Mouse (Mus musculus) heart, adult 2 months (tissue): ENCODE results near the gene 4930595D18Rik. TPM values are rescaled to one million over a fixed set of nuclear protein-coding genes. Genes with fewer than 3 reads are reported as not detected.

Source experiments
- DNase-seq, 2 experiments: peaks; one replicate each; pipeline ENCODE4 v3.0.0; 2021
- H3K27ac ChIP-seq: fragments of 200-600 bp; 2 replicates; pipeline ENCODE4 v1.8.1; 2022
- H3K27me3 ChIP-seq: fragments of 200-500 bp; 2 replicates; pipeline ENCODE4 v1.6.1; 2012; ENCODE audit warnings: mild to moderate bottlenecking, low read length, inconsistent platforms, mixed read lengths; ENCODE audit not compliant: control insufficient read depth, insufficient read depth
- H3K36me3 ChIP-seq: fragments of 200-500 bp; 2 replicates; pipeline ENCODE4 v1.6.1; 2012; ENCODE audit warnings: low read length, inconsistent platforms; ENCODE audit not compliant: control insufficient read depth, insufficient read depth
- H3K4me1 ChIP-seq: fragments of 200-500 bp; 2 replicates; pipeline ENCODE4 v1.6.1; 2011; ENCODE audit warnings: low read length; ENCODE audit not compliant: control insufficient read depth, insufficient read depth
- H3K4me3 ChIP-seq: fragments of 200-600 bp; 2 replicates; pipeline ENCODE4 v1.8.1; 2022
- H3K79me2 ChIP-seq: fragments of 200-500 bp; replicated peaks from 2 replicates; pipeline ENCODE4 v1.6.1; 2012; ENCODE audit warnings: mild to moderate bottlenecking, inconsistent platforms, low read length, moderate library complexity, mixed read lengths; ENCODE audit not compliant: control insufficient read depth, insufficient read depth
- H3K9ac ChIP-seq: fragments of 200-500 bp; 2 replicates; pipeline ENCODE4 v1.6.1; 2012; ENCODE audit warnings: low read depth, mild to moderate bottlenecking, control low read depth, inconsistent platforms, low read length, mixed read lengths
- CTCF ChIP-seq: fragments of 200-600 bp; IDR thresholded peaks from 2 replicates; pipeline ENCODE4 v1.8.1; 2022; ENCODE audit warnings: antibody characterized with exemption, mild to moderate bottlenecking, moderate library complexity
- EP300 ChIP-seq: fragments of 200-500 bp; IDR thresholded peaks from 2 replicates; pipeline ENCODE4 v1.6.1; 2011; ENCODE audit warnings: low read depth, low read length, control low read depth; ENCODE audit not compliant: insufficient read depth
- POLR2A ChIP-seq: fragments of 200-500 bp; IDR thresholded peaks from 2 replicates; pipeline ENCODE4 v1.6.1; 2011; ENCODE audit warnings: mild to moderate bottlenecking, low read depth, low read length, control low read depth; ENCODE audit not compliant: insufficient read depth
- WGBS: fragments of 180-500 bp; shearing (Covaris S2); methylation state at CpG from one replicate; pipeline ENCODE4 v1.1.7; 2018; 5-methylcytosine and 5-hydroxymethylcytosine counted together
- intact Hi-C: fragments of 180-260 bp; cut with DNase I; formaldehyde crosslinking; loops from one replicate; pipeline ENCODE4 v1.15.1; 2025
- polyA plus RNA-seq: library from polyadenylated mRNA; depleted of rRNA; stranded (reverse); fragments of >200 nt; gene quantifications from 2 replicates; pipeline ENCODE4 v1.2.3, GENCODE M21; 2012
- total RNA-seq, 2 experiments: library from RNA; stranded (reverse); gene quantifications; 2 replicates each; pipeline ENCODE4 v1.2.3; 2021

4930595D18Rik gene
- total and polyA plus RNA-seq, 3 experiments: not detected

DNA sequence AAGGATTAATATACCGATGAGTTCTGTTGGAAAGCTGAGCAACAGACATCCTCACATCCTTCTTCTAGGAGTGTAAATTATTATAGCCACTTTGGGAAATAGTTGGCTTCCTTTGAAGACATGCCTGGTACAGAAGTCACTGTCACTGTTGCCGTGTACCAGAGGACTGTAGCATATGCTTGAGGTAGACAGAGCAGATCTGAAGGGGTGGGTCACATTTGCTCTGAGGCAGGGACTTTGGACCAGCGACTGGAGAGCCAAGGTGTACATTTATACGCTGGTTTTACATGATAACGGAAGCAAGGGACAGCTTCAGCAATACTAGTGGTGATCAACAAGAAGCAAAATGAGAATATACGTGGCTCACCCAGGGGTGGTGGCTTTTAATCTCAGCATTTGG, 34.6 kb upstream of the 4930595D18Rik start:
- Histone ChIP-seq H3K27me3 (no peaks in the 10 kb centered on the region), H3K79me2 (no peaks in the 10 kb centered on the region; the same call in 1 of the 2 replicates), H3K27ac (no peak overlapping the region), H3K36me3 (no peaks in the 10 kb centered on the region), H3K4me3 (no peak overlapping the region), H3K9ac (no peak overlapping the region), H3K4me1 (no peaks in the 10 kb centered on the region)
- 98% methylated on average over 6 of the region's 6 CpGs for WGBS
- intact Hi-C loops: no loop called here
- DNase-seq: no peak
- no peak for TF ChIP-seq EP300
- TF ChIP-seq CTCF: no peak
- no peak for TF ChIP-seq POLR2A

DNA sequence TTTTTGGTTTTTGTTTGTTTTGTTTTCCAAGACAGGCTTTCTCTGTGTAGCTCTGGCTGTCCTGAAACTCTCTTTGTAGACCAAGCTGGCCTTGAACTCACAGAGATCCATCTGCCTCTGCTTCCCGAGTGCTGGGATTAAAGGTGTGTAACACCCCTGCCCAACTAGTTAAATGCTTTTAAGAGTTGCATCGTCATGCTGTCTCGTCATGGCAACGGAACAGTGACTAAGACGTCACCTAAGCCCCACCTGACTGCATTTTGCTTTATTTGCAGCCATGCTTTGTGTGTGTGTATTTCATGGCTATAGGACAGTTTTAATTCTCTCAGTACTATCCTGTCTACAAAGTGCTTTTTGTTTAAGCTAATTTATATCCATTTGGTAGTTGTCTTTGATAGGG, 27.4 kb upstream of the 4930595D18Rik start:
- 87% methylated on average over 5 of the region's 5 CpGs for WGBS
- no peak overlapping the region for H3K4me3 ChIP-seq
- H3K27me3 ChIP-seq: no peaks in the 10 kb centered on the region
- no peak for DNase-seq
- no peak overlapping the region for H3K9ac ChIP-seq
- intact Hi-C loops: no loop called here
- TF ChIP-seq POLR2A: no peak
- no peak for TF ChIP-seq CTCF
- no peak for TF ChIP-seq EP300
- no peaks in the 10 kb centered on the region for H3K79me2 ChIP-seq
- no peaks in the 10 kb centered on the region for H3K4me1 ChIP-seq
- no peaks in the 10 kb centered on the region for H3K36me3 ChIP-seq
- H3K27ac ChIP-seq: no peak overlapping the region

DNA sequence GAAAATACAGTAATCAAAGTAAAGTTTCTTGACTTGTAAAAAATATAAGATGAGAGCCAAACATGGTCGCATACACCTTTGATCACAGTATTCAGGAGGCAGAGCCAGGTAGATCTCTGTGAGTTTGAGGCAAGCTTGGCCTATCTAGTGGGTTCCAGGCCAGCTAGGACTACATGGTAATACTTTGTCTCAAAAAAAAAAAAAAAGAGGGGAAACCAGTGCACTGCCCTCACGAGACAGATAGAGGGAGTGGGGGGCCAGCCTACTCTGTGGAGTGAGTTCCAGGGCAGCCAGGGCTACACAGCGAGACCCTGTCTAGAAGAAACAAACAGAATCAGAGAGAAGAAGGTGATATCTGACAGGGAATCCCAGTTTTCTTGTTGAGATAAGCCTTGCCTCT, 23.4 kb upstream of the 4930595D18Rik start:
- H3K79me2 ChIP-seq: no peaks in the 10 kb centered on the region
- no peaks in the 10 kb centered on the region for H3K27me3 ChIP-seq
- H3K4me1 ChIP-seq: no peaks in the 10 kb centered on the region
- intact Hi-C loops: no loop called here
- DNase-seq: no peak
- no peak for TF ChIP-seq CTCF
- no peak for TF ChIP-seq POLR2A
- no peak for TF ChIP-seq EP300
- no peaks in the 10 kb centered on the region for H3K36me3 ChIP-seq
- no peak overlapping the region for H3K9ac ChIP-seq
- 89% methylated on average over 3 of the region's 3 CpGs for WGBS
- no peak overlapping the region for H3K27ac ChIP-seq
- no peak overlapping the region for H3K4me3 ChIP-seq

DNA sequence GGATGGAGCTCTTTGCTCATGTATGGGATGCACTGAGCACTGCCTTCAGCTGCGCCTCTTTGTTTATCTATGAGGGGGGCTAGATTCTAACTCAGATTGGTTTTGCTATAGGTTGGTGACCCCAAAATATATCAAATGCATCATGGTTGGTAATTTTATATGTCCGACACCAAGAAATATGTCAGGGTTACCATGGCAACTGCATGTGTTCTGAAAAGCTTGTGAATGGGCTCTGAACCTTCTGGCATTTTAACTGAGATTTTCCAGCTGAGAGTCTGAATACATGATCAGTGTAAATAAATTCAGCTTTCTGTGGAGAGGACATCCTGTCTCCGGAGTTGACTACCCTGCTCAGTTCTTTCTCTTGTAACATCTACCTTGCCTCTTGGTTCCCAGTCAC, 19.7 kb upstream of the 4930595D18Rik start:
- Histone ChIP-seq H3K4me1 (no peaks in the 10 kb centered on the region), H3K27ac (no peak overlapping the region), H3K9ac (no peak overlapping the region), H3K4me3 (no peak overlapping the region), H3K79me2 (0 out of 2 replicates have a peak, but pooled peaks cover 1% of the 10 kb centered on the region), H3K27me3 (no peaks in the 10 kb centered on the region), H3K36me3 (no peaks in the 10 kb centered on the region)
- intact Hi-C loops: no loop called here
- no peak for TF ChIP-seq POLR2A
- TF ChIP-seq CTCF: no peak
- no peak for TF ChIP-seq EP300
- no peak for DNase-seq
- WGBS: 89% methylated on average over 3 of the region's 3 CpGs

DNA sequence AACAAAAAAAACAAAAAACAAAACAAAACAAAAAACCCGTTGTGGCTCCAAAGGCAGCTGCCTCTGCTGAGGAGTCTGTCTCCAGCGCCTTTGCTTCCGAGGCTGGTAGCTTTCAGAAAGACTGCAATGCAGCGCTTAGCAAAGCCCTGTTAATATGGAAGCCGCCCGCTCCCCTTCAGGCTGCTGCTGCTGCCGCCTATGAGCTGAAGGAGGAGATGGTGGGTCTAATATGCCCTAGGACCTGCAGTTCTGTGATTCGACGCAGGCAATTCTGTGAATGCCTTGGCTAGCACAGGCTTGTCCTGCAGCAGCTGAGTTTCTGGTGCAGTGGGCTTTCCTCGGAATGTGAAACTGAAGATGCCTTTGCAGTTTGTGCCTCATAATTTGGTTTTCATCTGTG, 18.8 kb upstream of the 4930595D18Rik start:
- intact Hi-C loops: no loop called here
- DNase-seq: no peak
- no peak overlapping the region for H3K27ac ChIP-seq
- TF ChIP-seq EP300 (no peak), POLR2A (no peak), CTCF (no peak)
- 0 out of 2 replicates have a peak, but pooled peaks cover 1% of the 10 kb centered on the region for H3K79me2 ChIP-seq
- H3K4me1 ChIP-seq: no peaks in the 10 kb centered on the region
- WGBS: 88% methylated on average over 10 of the region's 10 CpGs
- H3K27me3 ChIP-seq: no peaks in the 10 kb centered on the region
- H3K9ac ChIP-seq: no peak overlapping the region
- H3K4me3 ChIP-seq: no peak overlapping the region
- no peaks in the 10 kb centered on the region for H3K36me3 ChIP-seq

DNA sequence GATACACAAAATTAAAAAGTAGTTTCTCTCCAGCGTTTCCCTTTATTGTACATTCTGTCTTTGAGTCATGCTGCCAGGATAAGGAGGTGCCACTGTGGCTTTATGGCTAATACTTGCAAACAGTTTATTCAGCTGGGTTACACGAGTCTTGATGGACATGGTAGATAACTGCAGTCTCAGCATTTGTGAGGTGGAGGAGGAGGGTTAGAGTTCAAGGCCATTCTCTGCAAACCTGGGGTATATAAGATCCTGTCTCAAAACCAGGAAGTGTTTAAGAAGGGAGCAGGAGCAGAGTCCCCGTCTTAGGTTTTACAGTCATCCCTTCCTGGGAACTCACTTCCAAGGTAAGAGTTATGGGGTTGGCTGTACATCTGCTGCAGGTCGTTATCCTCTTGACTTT, 12.3 kb upstream of the 4930595D18Rik start:
- H3K36me3 ChIP-seq: no peaks in the 10 kb centered on the region
- WGBS: 73% methylated on average over 4 of the region's 4 CpGs
- no peak overlapping the region for H3K4me3 ChIP-seq
- H3K79me2 ChIP-seq: 0 out of 2 replicates have a peak, but pooled peaks cover 1% of the 10 kb centered on the region
- no peak overlapping the region for H3K27ac ChIP-seq
- no peaks in the 10 kb centered on the region for H3K27me3 ChIP-seq
- H3K4me1 ChIP-seq: no peaks in the 10 kb centered on the region
- DNase-seq: no peak
- intact Hi-C loops: no loop called here
- TF ChIP-seq POLR2A: no peak
- no peak for TF ChIP-seq CTCF
- TF ChIP-seq EP300: no peak
- no peak overlapping the region for H3K9ac ChIP-seq

DNA sequence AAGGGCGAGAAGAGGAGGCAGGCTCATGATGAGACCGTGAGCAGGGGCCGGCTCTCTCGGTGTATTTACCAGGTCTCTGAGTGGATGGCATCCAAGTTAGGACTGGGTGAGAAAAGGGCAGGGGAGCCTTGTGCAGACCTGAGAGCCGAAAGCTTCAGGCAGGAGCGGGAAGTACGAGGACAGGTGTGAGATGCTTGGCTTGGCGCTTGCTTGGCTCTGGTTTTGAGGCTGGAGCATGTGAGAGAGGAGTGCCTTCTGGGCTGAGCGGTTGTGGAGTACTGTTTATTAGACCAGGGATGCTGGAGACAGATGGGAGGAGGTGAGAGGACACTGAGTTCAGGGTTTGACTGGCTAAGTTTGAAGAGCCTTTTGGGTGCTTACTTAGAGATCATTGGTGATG, 9.0 kb upstream of the 4930595D18Rik start:
- intact Hi-C loops: no loop called here
- no peak for TF ChIP-seq POLR2A
- no peak for TF ChIP-seq CTCF
- TF ChIP-seq EP300: no peak

More for the DNA sequence above, 9.0 kb upstream of the 4930595D18Rik start:
- H3K4me1 ChIP-seq: no peaks in the 10 kb centered on the region
- no peaks in the 10 kb centered on the region for H3K36me3 ChIP-seq
- 77% methylated on average over 9 of the region's 9 CpGs for WGBS
- H3K79me2 ChIP-seq: no peaks in the 10 kb centered on the region
- no peaks in the 10 kb centered on the region for H3K27me3 ChIP-seq
- H3K9ac ChIP-seq: no peak overlapping the region
- DNase-seq: no peak
- no peak overlapping the region for H3K4me3 ChIP-seq
- H3K27ac ChIP-seq: no peak overlapping the region
